Comparison of ENCODE assay signal across 7 mouse cellular contexts in genomic region chr2:120027950-120028331, GRCm38 (mm10). TPM values are rescaled to one million over a fixed set of nuclear protein-coding genes. Genes with fewer than 3 reads are reported as not detected.
A peak's percentile ranks its signal among the peaks of the same experiment; 100 is the strongest.
DNase-seq lines count a peak whose midpoint lies in the region; ATAC-seq and TF ChIP-seq lines count a peak whose summit lies in the region.

No protein-coding gene starts in this region.

- no peaks in the 10 kb centered on the region for H3K9me3 ChIP-seq in embryonic facial prominence, embryonic 15.5 days (replicated peaks)
- no peaks in the 10 kb centered on the region for H3K9me3 ChIP-seq in liver, embryonic 12.5 days (replicated peaks)

- H3K4me2 ChIP-seq in embryonic facial prominence, embryonic 15.5 days (replicated peaks) = peak overlapping the region; percentile 70
- H3K4me2 ChIP-seq in liver, embryonic 12.5 days = peak overlapping the region; percentile 89

- peak; percentile 13 for DNase-seq in thymus, adult 2 months
- DNase-seq in thymus, postnatal 36 days = no peak
- no peak for DNase-seq in adrenal gland, postnatal 36 days
- DNase-seq in left cerebral cortex, postnatal 4 days = no peak
- no peak for DNase-seq in right cerebral cortex, adult 18-20 months

- H3K4me1 ChIP-seq in thymus, adult 2 months (replicated peaks; ENCODE audit: control insufficient read depth, insufficient read depth, low read length) = peaks cover 11% of the 10 kb centered on the region
- peaks cover 14% of the 10 kb centered on the region for H3K4me1 ChIP-seq in embryonic facial prominence, embryonic 15.5 days
- H3K4me1 ChIP-seq in liver, embryonic 12.5 days = peaks cover 42% of the 10 kb centered on the region

- peak overlapping the region; percentile 88 for H3K9ac ChIP-seq in embryonic facial prominence, embryonic 15.5 days
- peak overlapping the region; percentile 87 for H3K9ac ChIP-seq in liver, embryonic 12.5 days

- intact Hi-C loops in left cerebral cortex, postnatal 4 days (cut with DNase I) = no loop called here

- H3K4me3 ChIP-seq in thymus, adult 2 months (ENCODE audit: control insufficient read depth, insufficient read depth, low read length) = peak overlapping the region; percentile 60
- H3K4me3 ChIP-seq in embryonic facial prominence, embryonic 15.5 days (replicated peaks) = peak overlapping the region; percentile 77
- peak overlapping the region; percentile 76 for H3K4me3 ChIP-seq in liver, embryonic 12.5 days

- no peak for TF ChIP-seq POLR2A in thymus, adult 2 months (IDR thresholded peaks at IDR 0.05; ENCODE audit: control insufficient read depth, extremely low read depth, insufficient read depth, low read length, poor library complexity)

- no peak for TF ChIP-seq CTCF in thymus, adult 2 months (IDR thresholded peaks at IDR 0.05; ENCODE audit: borderline replicate concordance, control insufficient read depth, extremely low read depth, insufficient read depth, low read length, poor library complexity)

- no peaks in the 10 kb centered on the region for H3K36me3 ChIP-seq in thymus, adult 2 months (ENCODE audit: control insufficient read depth, insufficient read depth, low read length)
- peaks cover 50% of the 10 kb centered on the region for H3K36me3 ChIP-seq in embryonic facial prominence, embryonic 15.5 days
- peaks cover 39% of the 10 kb centered on the region for H3K36me3 ChIP-seq in liver, embryonic 12.5 days

- H3K27ac ChIP-seq in thymus, adult 2 months (ENCODE audit: control insufficient read depth, insufficient read depth, low read length) = 0 out of 2 replicates have a peak overlapping the region, but pooled peaks have one; percentile 31
- H3K27ac ChIP-seq in embryonic facial prominence, embryonic 15.5 days (replicated peaks) = peak overlapping the region; percentile 94
- peak overlapping the region; percentile 85 for H3K27ac ChIP-seq in liver, embryonic 12.5 days

- ATAC-seq in embryonic facial prominence, embryonic 15.5 days (ENCODE audit: insufficient number of reproducible peaks, low FRiP score, low TSS enrichment, low read depth) = no peak
- no peak for ATAC-seq in liver, embryonic 12.5 days

- 63% methylated on average over 3 of the region's 3 CpGs for WGBS in thymus, adult 2 months
- 43% methylated on average over 3 of the region's 3 CpGs for WGBS in embryonic facial prominence, embryonic 15.5 days
- 49% methylated on average over 3 of the region's 3 CpGs for WGBS in liver, embryonic 12.5 days (ENCODE audit: insufficient replicate concordance)

- H3K27me3 ChIP-seq in thymus, adult 2 months (ENCODE audit: control insufficient read depth, insufficient read depth, low read length) = no peaks in the 10 kb centered on the region
- H3K27me3 ChIP-seq in embryonic facial prominence, embryonic 15.5 days = no peaks in the 10 kb centered on the region
- H3K27me3 ChIP-seq in liver, embryonic 12.5 days (replicated peaks) = no peaks in the 10 kb centered on the region

RNA-seq across cellular contexts. Expression of gene Gm28042, which starts 0.6 kb away (rescaled TPM):
- 7.0 and 8.8 TPM in 2 replicates for polyA plus RNA-seq in thymus, adult 2 months (2012; rRNA removed)
- 3.7 and 6.1 TPM in 2 replicates for polyA plus RNA-seq in embryonic facial prominence, embryonic 15.5 days (2015; fragmentation: Nextera tagmentation; extraction: Ambion mirVana)
- 0.86 and 2.0 TPM in 2 replicates for polyA plus RNA-seq in liver, embryonic 12.5 days (2016; fragmentation: Nextera tagmentation; extraction: Ambion mirVana)
- under 1 TPM; 0.72 to 0.89 TPM for total RNA-seq in adrenal gland, postnatal 36 days (2021)
- total RNA-seq in left cerebral cortex, postnatal 4 days (2021) = 1 to 10 TPM; 3.7 to 5.4 TPM

RNA-seq across cellular contexts. Expression of gene Jmjd7, which starts 0.7 kb away (rescaled TPM):
- polyA plus RNA-seq in thymus, adult 2 months (2012; rRNA removed) = 13.9 and 15.5 TPM in 2 replicates
- polyA plus RNA-seq in embryonic facial prominence, embryonic 15.5 days (2015; fragmentation: Nextera tagmentation; extraction: Ambion mirVana) = 16.7 and 20.8 TPM in 2 replicates
- polyA plus RNA-seq in liver, embryonic 12.5 days (2016; fragmentation: Nextera tagmentation; extraction: Ambion mirVana) = 8.5 and 9.7 TPM in 2 replicates
- 1 to 10 TPM; 7.1 to 9.1 TPM for total RNA-seq in adrenal gland, postnatal 36 days (2021)
- total RNA-seq in left cerebral cortex, postnatal 4 days (2021) = 10 to 100 TPM; 10.2 to 11.1 TPM

RNA-seq across cellular contexts. Expression of gene Pla2g4b, which starts 5.3 kb away (rescaled TPM):
- polyA plus RNA-seq in thymus, adult 2 months (2012; rRNA removed) = 7.7 and 11.8 TPM in 2 replicates
- polyA plus RNA-seq in embryonic facial prominence, embryonic 15.5 days (2015; fragmentation: Nextera tagmentation; extraction: Ambion mirVana) = 2.4 and 3.8 TPM in 2 replicates
- polyA plus RNA-seq in liver, embryonic 12.5 days (2016; fragmentation: Nextera tagmentation; extraction: Ambion mirVana) = 0.56 and 0.73 TPM in 2 replicates
- total RNA-seq in adrenal gland, postnatal 36 days (2021) = 1 to 10 TPM; 1.9 to 2.3 TPM
- total RNA-seq in left cerebral cortex, postnatal 4 days (2021) = 1 to 10 TPM; 7.1 to 8.1 TPM

RNA-seq across cellular contexts. Expression of gene Mapkbp1, which starts 55.4 kb away (rescaled TPM):
- 15.5 and 15.7 TPM in 2 replicates for polyA plus RNA-seq in thymus, adult 2 months (2012; rRNA removed)
- polyA plus RNA-seq in embryonic facial prominence, embryonic 15.5 days (2015; fragmentation: Nextera tagmentation; extraction: Ambion mirVana) = 5.2 TPM in 2 replicates
- 0.63 and 0.96 TPM in 2 replicates for polyA plus RNA-seq in liver, embryonic 12.5 days (2016; fragmentation: Nextera tagmentation; extraction: Ambion mirVana)
- 10 to 100 TPM; 14.7 to 14.8 TPM for total RNA-seq in adrenal gland, postnatal 36 days (2021)
- 10 to 100 TPM; 81.6 to 85.0 TPM for total RNA-seq in left cerebral cortex, postnatal 4 days (2021)

Comparison
In these comparisons a context has a peak if more than half of its experiments do, and no peak if none do; other contexts are left out.
1. H3K27ac ChIP-seq: peak in every context shown above with its lines; median percentile 94 in embryonic facial prominence, embryonic 15.5 days; 85 in liver, embryonic 12.5 days; 31 in thymus, adult 2 months.